Mouse (Mus musculus) CH12.LX (cell line): ENCODE results near the gene Mfsd2b.

Source experiments
- CTCF ChIP-seq, 2 experiments: IDR thresholded peaks in 1 of 2; conservative IDR thresholded peaks in 1 of 2; 2 replicates each; pipeline ENCODE4 v1.5.1; 2011 to 2012; ENCODE audit warnings: low read depth in 2 of 2, low read length in 2 of 2, improper control_type of control experiment in 1 of 2, inconsistent platforms in 1 of 2, mild to moderate bottlenecking in 1 of 2, moderate library complexity in 1 of 2
- E2F4 ChIP-seq: IDR thresholded peaks from 2 replicates; pipeline ENCODE4 v1.6.1; 2011; ENCODE audit warnings: low read depth, low read length, improper control_type of control experiment; ENCODE audit not compliant: insufficient replicate concordance
- ETS1 ChIP-seq: conservative IDR thresholded peaks from 2 replicates; pipeline ENCODE4 v1.6.1; 2012; ENCODE audit warnings: low read depth, mild to moderate bottlenecking, inconsistent platforms, low read length, improper control_type of control experiment, moderate library complexity
- JUN ChIP-seq: IDR thresholded peaks from 2 replicates; pipeline ENCODE4 v1.6.1; 2011; ENCODE audit warnings: low read depth, mild to moderate bottlenecking, low read length, improper control_type of control experiment, moderate library complexity; ENCODE audit not compliant: insufficient read depth
- KAT2A ChIP-seq: IDR thresholded peaks from 2 replicates; pipeline ENCODE4 v1.6.1; 2012; ENCODE audit warnings: low read length, improper control_type of control experiment, inconsistent platforms; ENCODE audit not compliant: insufficient replicate concordance
- MAX ChIP-seq: IDR thresholded peaks from 2 replicates; pipeline ENCODE4 v1.6.1; 2011; ENCODE audit warnings: low read length, improper control_type of control experiment
- POLR2A ChIP-seq: IDR thresholded peaks from 2 replicates; pipeline ENCODE4 v1.6.1; 2011; ENCODE audit warnings: low read depth, mild to moderate bottlenecking, improper control_type of control experiment, low read length
- RAD21 ChIP-seq: IDR thresholded peaks from 2 replicates; pipeline ENCODE4 v1.6.1; 2011; ENCODE audit warnings: low read depth, mild to moderate bottlenecking, low read length, improper control_type of control experiment, moderate library complexity
- UBTF ChIP-seq: IDR thresholded peaks from 2 replicates; pipeline ENCODE4 v1.6.1; 2012; ENCODE audit warnings: low read depth, mild to moderate bottlenecking, inconsistent platforms, low read length, improper control_type of control experiment, moderate library complexity
- USF2 ChIP-seq: conservative IDR thresholded peaks from 2 replicates; pipeline ENCODE4 v1.6.1; 2011; ENCODE audit warnings: low read depth, low read length, improper control_type of control experiment
- ZC3H11A ChIP-seq: IDR thresholded peaks from 2 replicates; pipeline ENCODE4 v1.6.1; 2012; ENCODE audit warnings: low read depth, mild to moderate bottlenecking, inconsistent platforms, low read length, improper control_type of control experiment
- ZNF384 ChIP-seq: IDR thresholded peaks from 2 replicates; pipeline ENCODE4 v1.6.1; 2012; ENCODE audit warnings: low read depth, low read length, improper control_type of control experiment, inconsistent platforms

GRCm38 (mm10) chr12:4914944-4915343 lies 40.8 kb upstream of the Mfsd2b start:
- no peak for TF ChIP-seq CTCF (conservative IDR thresholded peaks at IDR 0.05 in 1 of 2, IDR thresholded peaks at IDR 0.05 in 1 of 2; ENCODE audit: low read depth in 2 of 2, low read length in 2 of 2)
- TF ChIP-seq E2F4 = no peak
- no peak for TF ChIP-seq KAT2A
- no peak for TF ChIP-seq MAX
- no peak for TF ChIP-seq ZC3H11A
- no peak for TF ChIP-seq ZNF384
- TF ChIP-seq RAD21 = no peak
- TF ChIP-seq POLR2A = no peak
- no peak for TF ChIP-seq JUN
- no peak for TF ChIP-seq UBTF
- TF ChIP-seq USF2 = no peak
- TF ChIP-seq ETS1 = no peak
